ENCODE assay signal across 8 mouse cellular contexts in the genomic region with DNA sequence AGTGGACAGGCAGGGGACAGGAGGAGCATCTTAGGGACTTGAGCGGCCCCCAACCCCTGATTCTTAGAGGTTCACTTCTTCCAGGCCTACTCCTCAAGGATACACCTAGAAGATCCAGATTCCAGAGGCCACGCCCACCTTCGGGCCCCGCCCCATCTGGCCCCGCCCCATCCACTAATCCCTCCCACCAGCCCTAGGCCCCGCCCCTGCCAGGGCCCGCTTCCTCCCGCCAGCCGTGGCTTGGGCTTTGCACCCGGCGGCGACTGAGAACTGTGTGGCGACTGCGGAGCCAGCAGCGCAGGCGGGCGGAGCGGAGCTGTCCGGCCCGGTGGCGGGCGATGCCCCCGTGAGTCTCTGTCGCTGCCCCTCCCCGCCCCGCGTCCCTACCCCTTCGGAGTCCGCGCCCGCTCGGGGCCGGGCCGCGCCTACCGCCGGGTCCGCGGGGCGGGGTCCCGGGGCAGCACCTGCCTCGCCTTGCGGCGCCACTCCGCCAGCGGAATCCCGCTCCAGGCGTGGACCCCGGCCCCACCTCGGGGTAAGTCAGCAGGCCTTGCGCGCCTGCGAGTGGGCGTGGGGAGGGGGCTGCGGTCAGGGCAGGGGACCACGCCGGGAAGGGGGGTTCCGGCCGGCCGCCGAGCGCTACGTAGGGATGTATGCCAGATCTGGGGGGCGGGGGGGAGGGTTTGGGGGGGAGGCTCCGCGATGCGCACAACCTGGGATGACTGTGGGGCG. TPM values are rescaled to one million over a fixed set of nuclear protein-coding genes. Genes with fewer than 3 reads are reported as not detected.
A peak's percentile ranks its signal among the peaks of the same experiment; 100 is the strongest.
DNase-seq lines count a peak whose midpoint lies in the region; ATAC-seq and TF ChIP-seq lines count a peak whose summit lies in the region.

Rims3 (plus strand) TSS at position 229 of the 732 bp plus-strand sequence.

- peak; percentile 84 for ATAC-seq in CD4-positive, CD25-positive, alpha-beta regulatory T cell, adult 4 months
- ATAC-seq in lung, embryonic 14.5 days (ENCODE audit: insufficient read depth), result peak; percentile 75
- ATAC-seq in neutrophil, adult 5-6 weeks (ENCODE audit: extremely low read depth, insufficient number of reproducible peaks, low FRiP score, poor library complexity, severe bottlenecking), result peak; percentile 40

- peaks cover 31% of the 10 kb centered on the region for H3K27me3 ChIP-seq in lung, embryonic 14.5 days (ENCODE audit: insufficient read depth, low read length)

- H3K4me1 ChIP-seq in lung, embryonic 14.5 days (ENCODE audit: insufficient read depth), result no peaks in the 10 kb centered on the region

- peak within 1 kb of the TSS; percentile 91 for H3K4me2 ChIP-seq in lung, embryonic 14.5 days

- 1% methylated on average over 68 of the region's 68 CpGs for WGBS in lung, embryonic 14.5 days

- no peaks in the 10 kb centered on the region for H3K9me3 ChIP-seq in lung, embryonic 14.5 days (ENCODE audit: low read depth, low read length)

- no peak for TF ChIP-seq CTCF in layer of hippocampus, adult 2 months (conservative IDR thresholded peaks at IDR 0.05)
- TF ChIP-seq CTCF in lung, embryonic 14.5 days (IDR thresholded peaks at IDR 0.05; ENCODE audit: low read depth), result no peak

- intact Hi-C loops in heart, postnatal 36 days (cut with DNase I), result loop anchor here (10.0 kb wide), 1 partner anchor 180 kb away; the partner anchor contains the start of gene Col9a2

- no peaks in the 10 kb centered on the region for H3K36me3 ChIP-seq in lung, embryonic 14.5 days (ENCODE audit: insufficient read depth)

- H3K4me3 ChIP-seq in layer of hippocampus, adult 2 months, result peak within 1 kb of the TSS; percentile 56
- H3K4me3 ChIP-seq in lung, embryonic 14.5 days (ENCODE audit: low read depth, low read length), result peak within 1 kb of the TSS; percentile 49

- H3K9ac ChIP-seq in lung, embryonic 14.5 days, result peak within 1 kb of the TSS; percentile 46; the same call in 1 of the 2 replicates

- DNase-seq in adrenal gland, adult 8-10 months, result no peak
- DNase-seq in embryo, embryonic 11.5 days (ENCODE audit: low read depth, low spot score), result peak; percentile 30
- DNase-seq in heart, postnatal 36 days, result peak; percentile 8 to 14
- DNase-seq in layer of hippocampus, adult 2 months (ENCODE audit: low spot score in 2 of 2), result peak in 1 of 2 experiments; percentile 45
- DNase-seq in lung, embryonic 14.5 days, result peak; percentile 56
- peak; percentile 14 to 39 for DNase-seq in thymus, postnatal 10 days (ENCODE audit: low spot score in 2 of 2)

- H3K27ac ChIP-seq in layer of hippocampus, adult 2 months, result no peak within 1 kb of the TSS
- no peak within 1 kb of the TSS for H3K27ac ChIP-seq in lung, embryonic 14.5 days (ENCODE audit: low read depth)

RNA-seq across cellular contexts. Expression of gene Rims3, which starts in this region (rescaled TPM):
- 1 to 10 TPM in 1 of 2 experiments, under 1 TPM in 1; 0.63 to 1.2 TPM for polyA plus RNA-seq in CD4-positive, CD25-positive, alpha-beta regulatory T cell, adult 4 months (2017; shearing (Covaris generic))
- total RNA-seq in adrenal gland, adult 8-10 months (2022), result 10 to 100 TPM; 10.5 to 20.5 (median 15.0) TPM
- under 1 TPM; 0.06 to 0.08 TPM for total RNA-seq in heart, postnatal 36 days (2021)
- 10 to 100 TPM; 25.9 to 30.0 TPM for total RNA-seq in layer of hippocampus, adult 2 months (2021)
- polyA plus RNA-seq in lung, embryonic 14.5 days (2014; fragmentation: Nextera tagmentation; extraction: Ambion mirVana), result 0.70 and 1.1 TPM in 2 replicates
- total RNA-seq in neutrophil, adult 5-6 weeks (2017), result 0.12 and 0.37 TPM in 2 replicates

Comparison
In these comparisons a context has a peak if more than half of its experiments do, and no peak if none do; other contexts are left out.
1. Peak in DNase-seq in heart, postnatal 36 days; RNA of the gene not detected or under 1 TPM.
2. Peak in ATAC-seq in neutrophil, adult 5-6 weeks; RNA of the gene not detected or under 1 TPM.